In the genomic region with DNA sequence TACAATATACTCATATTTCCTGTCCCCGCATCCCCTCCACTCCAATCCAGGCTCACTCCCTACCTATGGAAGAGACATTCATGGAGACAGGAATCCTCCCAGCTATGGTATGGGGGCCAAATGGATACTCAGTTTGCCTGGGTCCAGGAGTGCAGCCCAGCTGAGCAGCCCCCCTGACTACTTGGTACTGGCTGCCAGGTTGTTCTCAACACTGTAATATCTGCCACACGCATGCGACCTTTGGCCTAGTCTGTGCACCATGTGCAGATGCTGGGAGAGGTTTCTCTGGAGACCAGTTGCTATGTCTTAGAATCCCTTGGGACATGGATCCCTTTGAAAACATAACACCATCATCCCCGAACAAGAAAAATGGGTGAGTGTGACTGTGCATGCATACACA, we compare ENCODE assay signal across 12 mouse cellular contexts. TPM values are rescaled to one million over a fixed set of nuclear protein-coding genes. Genes with fewer than 3 reads are reported as not detected.
DNase-seq lines count a peak whose midpoint lies in the region; ATAC-seq and TF ChIP-seq lines count a peak whose summit lies in the region.
"Had no signal": no experiment of that assay in that cellular context is flagged by ENCODE, and none has a peak within 500 bp of the region (broad histone marks: within the 10 kb centered on the region; RNA-seq: fewer than 3 reads in every experiment).

No protein-coding gene starts in this region.

- no peak overlapping the region for H3K4me3 ChIP-seq in forebrain, embryonic 14.5 days (ENCODE audit: low read depth, low read length)
- no peak overlapping the region for H3K4me3 ChIP-seq in forebrain, postnatal 0 days (ENCODE audit: low read depth, low read length)
- H3K4me3 ChIP-seq in hindbrain, embryonic 12.5 days, result peak overlapping the region; percentile 49
- H3K4me3 ChIP-seq in midbrain, embryonic 14.5 days (replicated peaks; ENCODE audit: low read depth, low read length), result no peak overlapping the region
- no peak overlapping the region for H3K4me3 ChIP-seq in kidney, embryonic 16.5 days (ENCODE audit: low read length)
- H3K4me3 ChIP-seq: liver, embryonic 13.5 days had no signal

- ATAC-seq in forebrain, embryonic 14.5 days, result no peak
- ATAC-seq in forebrain, postnatal 0 days, result no peak
- no peak for ATAC-seq in hindbrain, embryonic 12.5 days (ENCODE audit: low FRiP score)
- ATAC-seq in midbrain, embryonic 14.5 days (ENCODE audit: low FRiP score, low TSS enrichment), result no peak
- no peak for ATAC-seq in kidney, embryonic 16.5 days (ENCODE audit: low FRiP score, low TSS enrichment)

- DNase-seq in forebrain, embryonic 14.5 days (ENCODE audit: low spot score), result peak; percentile 4
- DNase-seq in forebrain, postnatal 0 days, result no peak
- peak; percentile 42 for DNase-seq in MN1 (ENCODE audit: low spot score)
- DNase-seq in midbrain, embryonic 14.5 days, result peak; percentile 26
- DNase-seq in cerebellum, adult 18-20 months, result no peak
- DNase-seq in kidney, adult 9 months, result no peak
- DNase-seq: liver, embryonic 13.5 days; lung, postnatal 36 days; right cerebral cortex, postnatal 14 days had no signal

- no peak overlapping the region for H3K9ac ChIP-seq in forebrain, embryonic 14.5 days (ENCODE audit: low read length)
- H3K9ac ChIP-seq in forebrain, postnatal 0 days, result no peak overlapping the region
- H3K9ac ChIP-seq in hindbrain, embryonic 12.5 days, result 0 out of 2 replicates have a peak overlapping the region, but pooled peaks have one; percentile 29
- no peak overlapping the region for H3K9ac ChIP-seq in midbrain, embryonic 14.5 days (replicated peaks; ENCODE audit: low read length)
- no peak overlapping the region for H3K9ac ChIP-seq in kidney, embryonic 16.5 days (replicated peaks; ENCODE audit: low read length)
- H3K9ac ChIP-seq: liver, embryonic 13.5 days had no signal

- no peaks in the 10 kb centered on the region for H3K27me3 ChIP-seq in forebrain, embryonic 14.5 days (replicated peaks; ENCODE audit: control insufficient read depth, insufficient read depth, low read length)
- H3K27me3 ChIP-seq in forebrain, postnatal 0 days (ENCODE audit: insufficient read depth, low read length), result no peaks in the 10 kb centered on the region
- no peaks in the 10 kb centered on the region; the same call in 1 of the 2 replicates for H3K27me3 ChIP-seq in hindbrain, embryonic 12.5 days
- H3K27me3 ChIP-seq in midbrain, embryonic 14.5 days (ENCODE audit: control insufficient read depth, insufficient read depth, low read length), result no peaks in the 10 kb centered on the region
- H3K27me3 ChIP-seq in kidney, embryonic 16.5 days (ENCODE audit: insufficient read depth, low read length), result no peaks in the 10 kb centered on the region

- no peaks in the 10 kb centered on the region for H3K36me3 ChIP-seq in forebrain, embryonic 14.5 days (ENCODE audit: control insufficient read depth, insufficient read depth, low read length)
- H3K36me3 ChIP-seq in forebrain, postnatal 0 days (ENCODE audit: insufficient read depth), result no peaks in the 10 kb centered on the region
- H3K36me3 ChIP-seq in hindbrain, embryonic 12.5 days, result no peaks in the 10 kb centered on the region
- H3K36me3 ChIP-seq in midbrain, embryonic 14.5 days (ENCODE audit: control insufficient read depth, insufficient read depth, low read length), result no peaks in the 10 kb centered on the region
- H3K36me3 ChIP-seq in kidney, embryonic 16.5 days (ENCODE audit: insufficient read depth, low read length), result no peaks in the 10 kb centered on the region
- H3K36me3 ChIP-seq: liver, embryonic 13.5 days had no signal

- H3K4me1 ChIP-seq in forebrain, embryonic 14.5 days (ENCODE audit: control insufficient read depth, insufficient read depth, low read length), result peaks cover 30% of the 10 kb centered on the region
- H3K4me1 ChIP-seq in forebrain, postnatal 0 days (ENCODE audit: insufficient read depth), result no peaks in the 10 kb centered on the region
- peaks cover 56% of the 10 kb centered on the region for H3K4me1 ChIP-seq in hindbrain, embryonic 12.5 days
- peaks cover 20% of the 10 kb centered on the region for H3K4me1 ChIP-seq in midbrain, embryonic 14.5 days (ENCODE audit: control insufficient read depth, insufficient read depth, low read length)
- H3K4me1 ChIP-seq in kidney, embryonic 16.5 days (ENCODE audit: insufficient read depth, low read length), result peaks cover 23% of the 10 kb centered on the region

- WGBS in forebrain, embryonic 14.5 days, result 88% methylated on average over 4 of the region's 4 CpGs
- WGBS in forebrain, postnatal 0 days, result 89% methylated on average over 4 of the region's 4 CpGs
- 64% methylated on average over 4 of the region's 4 CpGs for WGBS in hindbrain, embryonic 12.5 days
- WGBS in midbrain, embryonic 14.5 days, result 75% methylated on average over 4 of the region's 4 CpGs
- WGBS in kidney, embryonic 16.5 days, result 84% methylated on average over 4 of the region's 4 CpGs

- H3K27ac ChIP-seq in forebrain, embryonic 14.5 days (ENCODE audit: low read depth, low read length), result no peak overlapping the region
- H3K27ac ChIP-seq in forebrain, postnatal 0 days (ENCODE audit: low read depth, low read length), result no peak overlapping the region
- peak overlapping the region; percentile 89 for H3K27ac ChIP-seq in hindbrain, embryonic 12.5 days
- no peak overlapping the region for H3K27ac ChIP-seq in midbrain, embryonic 14.5 days (replicated peaks; ENCODE audit: low read depth, low read length)
- H3K27ac ChIP-seq in kidney, embryonic 16.5 days (ENCODE audit: low read length), result no peak overlapping the region
- H3K27ac ChIP-seq: liver, embryonic 13.5 days had no signal

- H3K9me3 ChIP-seq in forebrain, embryonic 14.5 days (replicated peaks; ENCODE audit: control insufficient read depth, low read length), result no peaks in the 10 kb centered on the region
- H3K9me3 ChIP-seq in forebrain, postnatal 0 days (ENCODE audit: low read length), result no peaks in the 10 kb centered on the region
- no peaks in the 10 kb centered on the region for H3K9me3 ChIP-seq in hindbrain, embryonic 12.5 days (replicated peaks)
- H3K9me3 ChIP-seq in midbrain, embryonic 14.5 days (ENCODE audit: control insufficient read depth, low read length), result no peaks in the 10 kb centered on the region
- H3K9me3 ChIP-seq in kidney, embryonic 16.5 days (ENCODE audit: low read length), result no peaks in the 10 kb centered on the region
- H3K9me3 ChIP-seq: liver, embryonic 13.5 days had no signal

- no peak overlapping the region for H3K4me2 ChIP-seq in forebrain, embryonic 14.5 days (ENCODE audit: low read length)
- H3K4me2 ChIP-seq in forebrain, postnatal 0 days (ENCODE audit: low read depth), result no peak overlapping the region
- peak overlapping the region; percentile 93 for H3K4me2 ChIP-seq in hindbrain, embryonic 12.5 days (replicated peaks)
- H3K4me2 ChIP-seq in midbrain, embryonic 14.5 days (ENCODE audit: low read length), result peak overlapping the region; percentile 98
- no peak overlapping the region for H3K4me2 ChIP-seq in kidney, embryonic 16.5 days (replicated peaks; ENCODE audit: low read depth, low read length)
- H3K4me2 ChIP-seq: liver, embryonic 13.5 days had no signal

- TF ChIP-seq CTCF in forebrain, postnatal 0 days (IDR thresholded peaks at IDR 0.05; ENCODE audit: low read depth), result no peak

RNA-seq across cellular contexts. Expression of a gene that starts 2.0 kb away (rescaled TPM):
- 12.7 and 13.8 TPM in 2 replicates for polyA plus RNA-seq in forebrain, embryonic 14.5 days (2014; fragmentation: Nextera tagmentation; extraction: Ambion mirVana)
- 2.2 and 2.8 TPM in 2 replicates for total RNA-seq in forebrain, postnatal 0 days (2014; rRNA removed)
- polyA plus RNA-seq in forebrain, postnatal 0 days (2015; fragmentation: Nextera tagmentation; extraction: Ambion mirVana), result 4.5 and 6.5 TPM in 2 replicates
- polyA plus RNA-seq in hindbrain, embryonic 12.5 days (2016; fragmentation: Nextera tagmentation; extraction: Ambion mirVana), result 38.7 and 46.7 TPM in 2 replicates
- polyA plus RNA-seq in midbrain, embryonic 14.5 days (2014; fragmentation: Nextera tagmentation; extraction: Ambion mirVana), result 13.7 and 19.4 TPM in 2 replicates
- 6.1 and 6.3 TPM in 2 replicates for polyA plus RNA-seq in kidney, embryonic 16.5 days (2015; fragmentation: Nextera tagmentation; extraction: Ambion mirVana)

RNA-seq across cellular contexts. Expression of a gene that starts 21.4 kb away (rescaled TPM):
- polyA plus RNA-seq in forebrain, embryonic 14.5 days (2014; fragmentation: Nextera tagmentation; extraction: Ambion mirVana), result 6.6 and 7.1 TPM in 2 replicates
- 1.6 and 2.8 TPM in 2 replicates for total RNA-seq in forebrain, postnatal 0 days (2014; rRNA removed)
- polyA plus RNA-seq in forebrain, postnatal 0 days (2015; fragmentation: Nextera tagmentation; extraction: Ambion mirVana), result 2.6 TPM in 2 replicates
- 9.5 and 9.7 TPM in 2 replicates for polyA plus RNA-seq in hindbrain, embryonic 12.5 days (2016; fragmentation: Nextera tagmentation; extraction: Ambion mirVana)
- 4.7 and 7.3 TPM in 2 replicates for polyA plus RNA-seq in midbrain, embryonic 14.5 days (2014; fragmentation: Nextera tagmentation; extraction: Ambion mirVana)
- polyA plus RNA-seq in kidney, embryonic 16.5 days (2015; fragmentation: Nextera tagmentation; extraction: Ambion mirVana), result 33.1 and 38.5 TPM in 2 replicates
- total RNA-seq: granulocyte monocyte progenitor cell, adult 5-6 weeks had no signal

RNA-seq across cellular contexts. Expression of a gene that starts 43.0 kb away (rescaled TPM):
- 258 and 271 TPM in 2 replicates for polyA plus RNA-seq in forebrain, embryonic 14.5 days (2014; fragmentation: Nextera tagmentation; extraction: Ambion mirVana)
- 63.4 and 79.8 TPM in 2 replicates for total RNA-seq in forebrain, postnatal 0 days (2014; rRNA removed)
- 114 TPM in 2 replicates for polyA plus RNA-seq in forebrain, postnatal 0 days (2015; fragmentation: Nextera tagmentation; extraction: Ambion mirVana)
- 237 and 251 TPM in 2 replicates for polyA plus RNA-seq in hindbrain, embryonic 12.5 days (2016; fragmentation: Nextera tagmentation; extraction: Ambion mirVana)
- polyA plus RNA-seq in midbrain, embryonic 14.5 days (2014; fragmentation: Nextera tagmentation; extraction: Ambion mirVana), result 163 and 207 TPM in 2 replicates
- 192 TPM in 2 replicates for polyA plus RNA-seq in kidney, embryonic 16.5 days (2015; fragmentation: Nextera tagmentation; extraction: Ambion mirVana)

RNA-seq across cellular contexts. Expression of a gene that starts 44.9 kb away (rescaled TPM):
- 0.80 and 0.83 TPM in 2 replicates for polyA plus RNA-seq in forebrain, embryonic 14.5 days (2014; fragmentation: Nextera tagmentation; extraction: Ambion mirVana)
- total RNA-seq in forebrain, postnatal 0 days (2014; rRNA removed), result 0.52 and 0.77 TPM in 2 replicates
- 1.3 and 1.9 TPM in 2 replicates for polyA plus RNA-seq in forebrain, postnatal 0 days (2015; fragmentation: Nextera tagmentation; extraction: Ambion mirVana)
- polyA plus RNA-seq in hindbrain, embryonic 12.5 days (2016; fragmentation: Nextera tagmentation; extraction: Ambion mirVana), result 0.10 and 0.12 TPM in 2 replicates
- polyA plus RNA-seq in midbrain, embryonic 14.5 days (2014; fragmentation: Nextera tagmentation; extraction: Ambion mirVana), result 0.07 and 0.14 TPM in 2 replicates
- 11.8 and 12.4 TPM in 2 replicates for polyA plus RNA-seq in kidney, embryonic 16.5 days (2015; fragmentation: Nextera tagmentation; extraction: Ambion mirVana)

Comparison
In these comparisons a context has a peak if more than half of its experiments do, and no peak if none do; other contexts are left out.
1. DNase-seq: peak in forebrain, embryonic 14.5 days (single experiment), MN1 (single experiment) and midbrain, embryonic 14.5 days (single experiment); none in forebrain, postnatal 0 days (single experiment), cerebellum, adult 18-20 months (0 of 2) and kidney, adult 9 months (single experiment).
2. H3K4me2 ChIP-seq: peak in hindbrain, embryonic 12.5 days (single experiment) and midbrain, embryonic 14.5 days (single experiment); none in forebrain, embryonic 14.5 days (single experiment), forebrain, postnatal 0 days (single experiment) and kidney, embryonic 16.5 days (single experiment).